Mouse (Mus musculus): ENCODE data around the gene Pcbp1. TPM values are rescaled to one million over a fixed set of nuclear protein-coding genes. Genes with fewer than 3 reads are reported as not detected.

Pcbp1 gene
- polyA plus RNA-seq (2015; fragmentation: Illumina TruSeq; extraction: RNeasy Lipid Tissue Mini Kit (QIAGEN cat#74804); ENCODE audit: insufficient read depth, low read depth, low replicate concordance), result 31.3 TPM

DNA sequence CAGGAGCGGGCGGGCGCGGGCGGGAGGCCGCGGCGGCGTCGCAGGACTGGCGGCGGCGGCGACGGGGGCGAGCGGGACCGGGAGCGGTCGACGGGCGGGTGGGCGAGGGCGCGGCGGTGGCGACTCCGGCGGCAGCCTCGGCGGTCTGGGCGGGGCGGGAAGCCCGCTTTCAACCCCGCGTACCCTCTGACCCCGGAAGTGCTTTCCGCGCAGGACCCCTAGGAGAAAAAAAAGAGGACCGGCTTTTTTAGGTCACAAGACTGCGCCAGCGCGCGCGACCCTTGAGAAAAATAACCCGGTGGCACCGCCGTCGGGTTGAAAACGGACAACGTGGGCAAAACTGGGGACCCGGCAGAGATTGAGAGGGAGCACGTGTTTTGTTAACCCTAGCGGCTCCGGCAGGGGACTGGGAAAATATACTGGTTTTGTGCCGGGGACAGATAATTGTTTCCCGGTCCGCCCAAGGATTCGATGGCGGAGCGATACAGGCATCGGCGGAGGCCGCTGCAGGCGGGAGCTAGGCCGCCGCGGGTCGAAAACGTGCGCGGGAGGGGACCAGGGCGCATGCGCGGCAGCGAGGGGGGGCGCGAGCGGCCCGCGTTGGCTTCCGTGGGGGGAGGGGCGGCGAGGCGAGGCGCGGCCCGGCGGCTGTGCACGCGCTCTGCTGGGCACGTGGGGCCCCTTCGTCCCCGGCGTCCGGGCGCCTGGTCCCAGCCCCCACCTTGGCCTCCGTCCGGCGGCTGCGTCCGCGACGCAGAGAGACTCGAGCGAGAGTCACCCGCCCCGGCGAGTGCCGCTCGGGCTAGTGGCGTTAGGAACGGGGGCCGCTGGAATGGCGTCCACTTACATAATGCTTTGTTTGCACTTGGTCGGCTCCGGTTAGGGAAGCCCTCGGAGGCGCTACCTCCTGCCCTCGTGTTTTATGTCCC, at the start of gene Pcbp1:
Pcbp1 (minus strand) TSS at position 290 of the 929 bp plus-strand sequence.

Other genes starting within 250 kb of the Pcbp1 start
- gene Fam136a, start 160.7 kb downstream of the Pcbp1 start, polyA plus RNA-seq (2015; fragmentation: Illumina TruSeq; extraction: RNeasy Lipid Tissue Mini Kit (QIAGEN cat#74804); ENCODE audit: insufficient read depth, low read depth, low replicate concordance), result 5.7 TPM
- gene Snrpg, start 155.0 kb downstream of the Pcbp1 start, polyA plus RNA-seq (2015; fragmentation: Illumina TruSeq; extraction: RNeasy Lipid Tissue Mini Kit (QIAGEN cat#74804); ENCODE audit: insufficient read depth, low read depth, low replicate concordance), result 14.2 TPM
- 7.1 TPM for gene Pcyox1, start 129.2 kb downstream of the Pcbp1 start, polyA plus RNA-seq (2015; fragmentation: Illumina TruSeq; extraction: RNeasy Lipid Tissue Mini Kit (QIAGEN cat#74804); ENCODE audit: insufficient read depth, low read depth, low replicate concordance)
- 15.8 TPM for gene Tia1, start 122.1 kb downstream of the Pcbp1 start, polyA plus RNA-seq (2015; fragmentation: Illumina TruSeq; extraction: RNeasy Lipid Tissue Mini Kit (QIAGEN cat#74804); ENCODE audit: insufficient read depth, low read depth, low replicate concordance)
- gene Gm44790, start 99.7 kb downstream of the Pcbp1 start, polyA plus RNA-seq (2015; fragmentation: Illumina TruSeq; extraction: RNeasy Lipid Tissue Mini Kit (QIAGEN cat#74804); ENCODE audit: insufficient read depth, low read depth, low replicate concordance), result not detected
- 6.1 TPM for gene C87436, start 87.9 kb downstream of the Pcbp1 start, polyA plus RNA-seq (2015; fragmentation: Illumina TruSeq; extraction: RNeasy Lipid Tissue Mini Kit (QIAGEN cat#74804); ENCODE audit: insufficient read depth, low read depth, low replicate concordance)
- not detected for gene Asprv1, start 101.8 kb upstream of the Pcbp1 start, polyA plus RNA-seq (2015; fragmentation: Illumina TruSeq; extraction: RNeasy Lipid Tissue Mini Kit (QIAGEN cat#74804); ENCODE audit: insufficient read depth, low read depth, low replicate concordance)
- 2.9 TPM for gene Mxd1, start 142.8 kb upstream of the Pcbp1 start, polyA plus RNA-seq (2015; fragmentation: Illumina TruSeq; extraction: RNeasy Lipid Tissue Mini Kit (QIAGEN cat#74804); ENCODE audit: insufficient read depth, low read depth, low replicate concordance)
- 16.1 TPM for gene Snrnp27, start 158.2 kb upstream of the Pcbp1 start, polyA plus RNA-seq (2015; fragmentation: Illumina TruSeq; extraction: RNeasy Lipid Tissue Mini Kit (QIAGEN cat#74804); ENCODE audit: insufficient read depth, low read depth, low replicate concordance)
- gene Gmcl1, start 207.1 kb upstream of the Pcbp1 start, polyA plus RNA-seq (2015; fragmentation: Illumina TruSeq; extraction: RNeasy Lipid Tissue Mini Kit (QIAGEN cat#74804); ENCODE audit: insufficient read depth, low read depth, low replicate concordance), result 5.0 TPM

Data from pancreas, adult 10 weeks (tissue).